Mouse (Mus musculus): ENCODE data around the gene Dpp6. TPM values are rescaled to one million over a fixed set of nuclear protein-coding genes. Genes with fewer than 3 reads are reported as not detected.

The Dpp6 gene
- total and polyA plus RNA-seq, 3 experiments, result 0.16 TPM; not detected in 2

DNA sequence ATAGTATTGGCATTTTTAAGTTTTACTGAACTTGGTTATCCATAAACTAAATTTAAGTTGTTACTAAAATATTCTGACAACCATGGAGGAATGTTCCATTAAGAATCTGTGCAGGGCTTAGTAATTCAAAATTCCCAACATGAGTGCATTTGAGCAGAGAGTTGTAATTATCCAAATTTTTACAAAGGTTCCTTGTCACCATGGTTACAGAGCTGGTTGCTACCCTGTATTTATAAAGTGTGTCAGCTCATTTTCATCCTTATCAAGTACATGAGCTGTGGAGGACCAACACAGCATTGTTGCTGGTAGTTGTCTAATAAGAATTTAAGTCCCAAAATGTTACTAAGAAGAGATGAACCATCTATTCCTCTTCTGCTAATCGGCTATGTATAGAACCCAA is 787.1 kb downstream of the Dpp6 start:
- ATAC-seq (ENCODE audit: extremely low read depth, insufficient number of reproducible peaks, low FRiP score, poor library complexity, severe bottlenecking), result no peak
- TF ChIP-seq TAL1 (conservative IDR thresholded peaks at IDR 0.05; ENCODE audit: low read depth, low read length) (no peak), GATA2 (IDR thresholded peaks at IDR 0.05; ENCODE audit: borderline replicate concordance, low read depth, low read length) (no peak), GATA1 (IDR thresholded peaks at IDR 0.05; ENCODE audit: borderline replicate concordance, low read length) (no peak), CTCF (IDR thresholded peaks at IDR 0.05; ENCODE audit: low read depth, low read length) (no peak), POLR2AphosphoS5 (IDR thresholded peaks at IDR 0.05; ENCODE audit: insufficient replicate concordance, low read depth, low read length) (no peak)

DNA sequence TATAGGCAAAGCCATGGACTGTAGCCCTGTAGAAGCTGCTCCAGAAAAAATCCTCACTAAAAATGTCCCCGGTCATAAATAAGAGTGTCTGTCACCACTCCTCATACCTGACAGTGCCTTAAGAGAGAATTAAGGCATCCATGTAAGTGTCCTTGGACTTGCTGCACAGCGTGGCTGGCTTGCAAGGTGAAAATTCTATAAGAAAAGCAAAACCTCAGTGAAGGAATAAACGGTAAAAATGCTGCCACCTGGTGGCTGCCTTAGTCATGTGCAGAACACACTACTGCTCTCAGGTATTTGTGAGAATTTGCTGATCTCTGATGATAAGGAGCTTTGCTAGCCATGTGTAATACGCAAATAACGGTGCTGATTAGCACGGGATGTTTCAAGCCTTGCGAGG is 798.8 kb downstream of the Dpp6 start:
- H3K36me3 ChIP-seq (replicated peaks), result no peaks in the 10 kb centered on the region
- H3K27me3 ChIP-seq (ENCODE audit: insufficient read depth, low read length), result no peaks in the 10 kb centered on the region; the same call in 1 of the 2 replicates
- H3K4me1 ChIP-seq (ENCODE audit: insufficient read depth, low read depth, low read length), result no peaks in the 10 kb centered on the region
- no peaks in the 10 kb centered on the region for H3K9me3 ChIP-seq (replicated peaks)
- H3K4me3 ChIP-seq (ENCODE audit: low read depth, low read length), result no peak overlapping the region
- ATAC-seq (ENCODE audit: extremely low read depth, insufficient number of reproducible peaks, low FRiP score, poor library complexity, severe bottlenecking), result no peak
- no peak for TF ChIP-seq TAL1 (conservative IDR thresholded peaks at IDR 0.05; ENCODE audit: low read depth, low read length)
- TF ChIP-seq CTCF (IDR thresholded peaks at IDR 0.05; ENCODE audit: low read depth, low read length), result peak; percentile 48; the same call in 1 of the 2 replicates
- no peak for DNase-seq (ENCODE audit: low spot score)

More for the DNA sequence above, 787.1 kb downstream of the Dpp6 start:
- Histone ChIP-seq H3K36me3 (replicated peaks) (no peaks in the 10 kb centered on the region), H3K4me1 (ENCODE audit: insufficient read depth, low read depth, low read length) (no peaks in the 10 kb centered on the region), H3K4me3 (ENCODE audit: low read depth, low read length) (no peak overlapping the region), H3K9me3 (replicated peaks) (no peaks in the 10 kb centered on the region), H3K27me3 (ENCODE audit: insufficient read depth, low read length) (no peaks in the 10 kb centered on the region)
- DNase-seq (ENCODE audit: low spot score), result no peak

DNA sequence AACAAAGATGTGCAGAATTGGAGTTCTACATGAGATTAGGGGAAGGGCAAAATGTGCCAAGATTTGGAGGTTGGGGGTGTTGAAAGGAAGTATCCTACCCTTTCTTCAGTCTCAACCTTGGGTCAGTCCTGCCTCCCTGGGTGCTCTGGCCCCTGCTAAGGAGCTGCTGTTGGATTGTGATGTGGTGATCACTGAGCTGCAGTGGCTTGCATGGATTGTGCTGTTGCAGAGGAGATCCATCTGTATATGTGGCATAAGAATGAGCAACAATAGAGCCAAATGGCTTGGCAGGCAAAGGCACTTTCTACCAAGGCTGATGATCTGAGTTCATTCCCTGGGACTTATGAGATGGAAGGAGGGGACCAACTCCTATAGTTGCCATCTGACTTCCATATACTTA is 804.8 kb downstream of the Dpp6 start:
- ATAC-seq (ENCODE audit: extremely low read depth, insufficient number of reproducible peaks, low FRiP score, poor library complexity, severe bottlenecking) (no peak), DNase-seq (ENCODE audit: low spot score) (no peak)
- H3K36me3 ChIP-seq (replicated peaks), result no peaks in the 10 kb centered on the region
- H3K9me3 ChIP-seq (replicated peaks), result no peaks in the 10 kb centered on the region
- H3K4me1 ChIP-seq (ENCODE audit: insufficient read depth, low read depth, low read length), result no peaks in the 10 kb centered on the region
- H3K27me3 ChIP-seq (ENCODE audit: insufficient read depth, low read length), result peaks cover under 1% of the 10 kb centered on the region; the same call in 1 of the 2 replicates
- TF ChIP-seq GATA1 (IDR thresholded peaks at IDR 0.05; ENCODE audit: borderline replicate concordance, low read length), result no peak
- no peak for TF ChIP-seq CTCF (IDR thresholded peaks at IDR 0.05; ENCODE audit: low read depth, low read length)
- TF ChIP-seq POLR2AphosphoS5 (IDR thresholded peaks at IDR 0.05; ENCODE audit: insufficient replicate concordance, low read depth, low read length), result no peak
- TF ChIP-seq TAL1 (conservative IDR thresholded peaks at IDR 0.05; ENCODE audit: low read depth, low read length), result no peak
- TF ChIP-seq GATA2 (IDR thresholded peaks at IDR 0.05; ENCODE audit: borderline replicate concordance, low read depth, low read length), result no peak
- H3K4me3 ChIP-seq (ENCODE audit: low read depth, low read length), result no peak overlapping the region

DNA sequence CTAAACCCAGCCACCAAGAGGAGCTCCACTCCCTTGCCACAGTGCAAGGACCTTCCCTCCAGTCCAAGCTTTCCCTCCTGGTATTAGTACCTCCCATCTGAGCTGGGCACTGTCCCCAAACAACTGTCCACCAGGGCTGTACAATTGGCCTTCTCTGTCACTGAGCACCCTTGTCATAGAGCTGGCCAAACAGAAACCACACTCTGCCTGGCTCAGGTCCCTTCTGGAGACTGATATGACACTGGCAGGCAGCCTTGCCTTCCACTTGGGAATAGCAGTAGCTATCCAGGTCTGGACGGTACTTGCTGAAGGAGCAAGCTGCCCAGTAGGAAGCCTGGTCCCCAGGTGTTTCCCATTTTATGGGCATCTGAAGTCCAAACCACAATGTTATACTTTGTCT is 806.9 kb downstream of the Dpp6 start:
- no peak for TF ChIP-seq GATA1 (IDR thresholded peaks at IDR 0.05; ENCODE audit: borderline replicate concordance, low read length)
- no peak for TF ChIP-seq GATA2 (IDR thresholded peaks at IDR 0.05; ENCODE audit: borderline replicate concordance, low read depth, low read length)
- DNase-seq (ENCODE audit: low spot score) (no peak), ATAC-seq (ENCODE audit: extremely low read depth, insufficient number of reproducible peaks, low FRiP score, poor library complexity, severe bottlenecking) (no peak)
- H3K9me3 ChIP-seq (replicated peaks), result no peaks in the 10 kb centered on the region
- peaks cover 2% of the 10 kb centered on the region; the same call in 1 of the 2 replicates for H3K27me3 ChIP-seq (ENCODE audit: insufficient read depth, low read length)
- no peaks in the 10 kb centered on the region for H3K36me3 ChIP-seq (replicated peaks)
- H3K4me1 ChIP-seq (ENCODE audit: insufficient read depth, low read depth, low read length), result no peaks in the 10 kb centered on the region
- H3K4me3 ChIP-seq (ENCODE audit: low read depth, low read length), result no peak overlapping the region

DNA sequence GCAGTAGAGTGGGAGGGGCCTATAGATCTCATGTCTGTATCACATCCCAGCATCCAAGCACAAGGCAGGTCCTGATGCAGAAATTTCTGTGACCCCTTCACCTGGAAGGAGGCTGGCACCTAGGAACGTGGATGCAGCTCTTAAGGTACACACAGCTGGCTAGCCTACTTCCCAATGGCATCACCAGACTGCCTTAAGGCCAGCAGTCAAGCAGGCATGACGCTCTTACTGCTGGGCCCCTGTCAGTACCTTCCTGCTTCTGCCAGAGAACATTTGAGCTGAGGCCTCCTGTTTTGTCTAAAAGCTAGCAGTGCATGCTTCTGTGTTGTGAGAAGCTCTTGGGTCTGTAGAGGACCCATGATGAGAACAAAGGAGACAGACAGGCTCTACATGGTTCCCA is 815.1 kb downstream of the Dpp6 start:
- no peaks in the 10 kb centered on the region for H3K36me3 ChIP-seq (replicated peaks)
- TF ChIP-seq GATA1 (IDR thresholded peaks at IDR 0.05; ENCODE audit: borderline replicate concordance, low read length) (no peak), TAL1 (conservative IDR thresholded peaks at IDR 0.05; ENCODE audit: low read depth, low read length) (no peak), GATA2 (IDR thresholded peaks at IDR 0.05; ENCODE audit: borderline replicate concordance, low read depth, low read length) (no peak), CTCF (IDR thresholded peaks at IDR 0.05; ENCODE audit: low read depth, low read length) (no peak), POLR2AphosphoS5 (IDR thresholded peaks at IDR 0.05; ENCODE audit: insufficient replicate concordance, low read depth, low read length) (no peak)
- ATAC-seq (ENCODE audit: extremely low read depth, insufficient number of reproducible peaks, low FRiP score, poor library complexity, severe bottlenecking), result no peak
- H3K4me1 ChIP-seq (ENCODE audit: insufficient read depth, low read depth, low read length), result no peaks in the 10 kb centered on the region
- H3K27me3 ChIP-seq (ENCODE audit: insufficient read depth, low read length), result no peaks in the 10 kb centered on the region
- no peak overlapping the region for H3K4me3 ChIP-seq (ENCODE audit: low read depth, low read length)
- no peak for DNase-seq (ENCODE audit: low spot score)
- H3K9me3 ChIP-seq (replicated peaks), result no peaks in the 10 kb centered on the region

DNA sequence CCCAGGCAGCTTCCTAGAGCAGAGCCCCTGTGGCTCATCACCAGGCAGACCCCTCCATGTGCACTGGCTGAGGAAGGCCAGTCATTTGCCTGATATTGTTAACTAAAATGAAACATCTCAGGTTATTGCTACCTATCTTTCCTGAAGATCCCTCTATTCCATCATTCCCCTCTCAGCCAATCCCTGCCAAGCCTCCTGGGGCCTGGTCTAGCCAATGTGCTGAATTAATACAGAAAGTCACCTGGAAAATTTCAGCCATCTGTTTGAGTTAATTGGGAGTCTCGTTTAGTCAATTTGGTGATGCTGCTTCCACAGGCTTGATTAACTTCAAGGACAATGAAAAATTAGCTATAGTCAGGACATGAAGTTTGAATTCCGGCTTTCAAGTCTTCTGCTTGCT is 818.9 kb downstream of the Dpp6 start:
- Histone ChIP-seq H3K4me3 (ENCODE audit: low read depth, low read length) (no peak overlapping the region), H3K4me1 (ENCODE audit: insufficient read depth, low read depth, low read length) (no peaks in the 10 kb centered on the region), H3K27me3 (ENCODE audit: insufficient read depth, low read length) (no peaks in the 10 kb centered on the region), H3K36me3 (replicated peaks) (no peaks in the 10 kb centered on the region), H3K9me3 (replicated peaks) (no peaks in the 10 kb centered on the region)
- DNase-seq (ENCODE audit: low spot score) (no peak), ATAC-seq (ENCODE audit: extremely low read depth, insufficient number of reproducible peaks, low FRiP score, poor library complexity, severe bottlenecking) (no peak)
- no peak for TF ChIP-seq TAL1 (conservative IDR thresholded peaks at IDR 0.05; ENCODE audit: low read depth, low read length)
- no peak for TF ChIP-seq GATA2 (IDR thresholded peaks at IDR 0.05; ENCODE audit: borderline replicate concordance, low read depth, low read length)
- TF ChIP-seq CTCF (IDR thresholded peaks at IDR 0.05; ENCODE audit: low read depth, low read length), result no peak
- TF ChIP-seq GATA1 (IDR thresholded peaks at IDR 0.05; ENCODE audit: borderline replicate concordance, low read length), result no peak
- TF ChIP-seq POLR2AphosphoS5 (IDR thresholded peaks at IDR 0.05; ENCODE audit: insufficient replicate concordance, low read depth, low read length), result no peak

DNA sequence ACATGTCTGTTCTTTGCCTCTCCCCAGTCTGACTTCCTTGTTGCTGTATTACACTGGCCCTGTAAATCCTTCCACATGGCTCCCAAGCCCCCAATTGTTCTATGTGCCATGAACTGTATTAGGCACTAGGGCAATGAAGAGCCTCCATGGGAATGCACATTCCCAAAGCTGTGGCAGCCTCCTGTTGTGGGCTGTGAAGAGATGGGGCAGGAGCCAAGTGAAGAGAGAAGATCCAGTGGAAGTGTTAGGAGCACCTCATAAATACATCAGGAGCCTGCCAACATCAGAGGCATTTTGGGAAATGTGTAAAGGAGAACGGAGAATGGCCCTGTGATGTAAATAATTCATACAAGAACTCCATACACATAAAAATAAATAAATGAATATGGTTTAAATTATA is 824.9 kb downstream of the Dpp6 start:
- Histone ChIP-seq H3K4me3 (ENCODE audit: low read depth, low read length) (no peak overlapping the region), H3K4me1 (ENCODE audit: insufficient read depth, low read depth, low read length) (no peaks in the 10 kb centered on the region), H3K36me3 (replicated peaks) (no peaks in the 10 kb centered on the region), H3K9me3 (replicated peaks) (no peaks in the 10 kb centered on the region), H3K27me3 (ENCODE audit: insufficient read depth, low read length) (no peaks in the 10 kb centered on the region)
- DNase-seq (ENCODE audit: low spot score) (no peak), ATAC-seq (ENCODE audit: extremely low read depth, insufficient number of reproducible peaks, low FRiP score, poor library complexity, severe bottlenecking) (no peak)
- no peak for TF ChIP-seq GATA1 (IDR thresholded peaks at IDR 0.05; ENCODE audit: borderline replicate concordance, low read length)
- TF ChIP-seq TAL1 (conservative IDR thresholded peaks at IDR 0.05; ENCODE audit: low read depth, low read length), result no peak
- TF ChIP-seq CTCF (IDR thresholded peaks at IDR 0.05; ENCODE audit: low read depth, low read length), result no peak
- TF ChIP-seq POLR2AphosphoS5 (IDR thresholded peaks at IDR 0.05; ENCODE audit: insufficient replicate concordance, low read depth, low read length), result no peak
- TF ChIP-seq GATA2 (IDR thresholded peaks at IDR 0.05; ENCODE audit: borderline replicate concordance, low read depth, low read length), result no peak

All from G1E (cell line).